Mouse (Mus musculus) lung, postnatal 0 days (tissue): Measurements from ENCODE around the gene Nptx1. TPM values are rescaled to one million over a fixed set of nuclear protein-coding genes. Genes with fewer than 3 reads are reported as not detected.

Experiments
- ATAC-seq: fragments of 200-750 bp; cut with Nextera tagmentation; 2 replicates; pipeline ENCODE4 v1.8.0; 2017; ENCODE audit warnings: moderate library complexity
- DNase-seq: peaks from one replicate; pipeline ENCODE4 v3.0.0-alpha.2; 2016; ENCODE audit warnings: low spot score
- H3K27ac ChIP-seq: fragments of 300-500 bp; sonication (generic); 2 replicates; pipeline ENCODE4 v1.5.1; 2014; ENCODE audit warnings: antibody characterized with exemption, mild to moderate bottlenecking, low read length, mixed read lengths
- H3K27me3 ChIP-seq: fragments of 300-500 bp; sonication (generic); replicated peaks from 2 replicates; pipeline ENCODE4 v1.6.1; 2014; ENCODE audit warnings: low read length, mixed read lengths; ENCODE audit not compliant: insufficient read depth
- H3K36me3 ChIP-seq: fragments of 300-500 bp; sonication (generic); 2 replicates; pipeline ENCODE4 v1.6.1; 2014; ENCODE audit warnings: low read length, mixed read lengths; ENCODE audit not compliant: insufficient read depth
- H3K4me1 ChIP-seq: fragments of 300-500 bp; sonication (generic); 2 replicates; pipeline ENCODE4 v1.6.1; 2014; ENCODE audit warnings: antibody characterized with exemption, low read depth, low read length, mixed read lengths; ENCODE audit not compliant: insufficient read depth
- H3K4me2 ChIP-seq: fragments of 300-500 bp; sonication (generic); replicated peaks from 2 replicates; pipeline ENCODE4 v1.6.1; 2014; ENCODE audit warnings: low read depth, mild to moderate bottlenecking, low read length, moderate library complexity, mixed read lengths
- H3K4me3 ChIP-seq: fragments of 300-500 bp; sonication (generic); 2 replicates; pipeline ENCODE4 v1.5.1; 2014; ENCODE audit warnings: low read depth, low read length
- H3K9ac ChIP-seq: fragments of 300-500 bp; sonication (generic); replicated peaks from 2 replicates; pipeline ENCODE4 v1.6.1; 2014; ENCODE audit warnings: low read depth, mild to moderate bottlenecking
- H3K9me3 ChIP-seq: fragments of 300-500 bp; sonication (generic); 2 replicates; pipeline ENCODE4 v1.6.1; 2016; ENCODE audit warnings: low read length, mixed read lengths
- CTCF ChIP-seq: IDR thresholded peaks from 2 replicates; pipeline ENCODE4 v1.5.1; 2016; ENCODE audit warnings: antibody characterized with exemption, mild to moderate bottlenecking
- EP300 ChIP-seq: IDR thresholded peaks from 2 replicates; pipeline ENCODE4 v1.6.1; 2016; ENCODE audit warnings: antibody characterized with exemption, mild to moderate bottlenecking, control low read depth
- WGBS: fragments of 180-500 bp; shearing (Covaris S2); extraction: QIAGEN DNeasy Blood & Tissue Kit; methylation state at CpG from one replicate; pipeline ENCODE4 v1.1.7; 2014; 5-methylcytosine and 5-hydroxymethylcytosine counted together
- polyA plus RNA-seq: library from polyadenylated mRNA; unstranded; fragments of >200 nt; fragmentation: Nextera tagmentation; extraction: Ambion mirVana; gene quantifications from 2 replicates; pipeline ENCODE4 v1.2.1, GENCODE M21; 2015

Nptx1 gene
- polyA plus RNA-seq, 1 experiment from 2014 or later = 1.7 TPM

- WGBS = under 1% methylated on average over 39 of the region's 39 CpGs
- no peak overlapping the region for H3K9ac ChIP-seq
- H3K27me3 ChIP-seq = peaks cover 56% of the 10 kb centered on the region
- no peak for TF ChIP-seq EP300
- no peaks in the 10 kb centered on the region for H3K36me3 ChIP-seq
- peak overlapping the region; percentile 96 for H3K4me2 ChIP-seq
- H3K4me3 ChIP-seq = peak overlapping the region; percentile 48
- H3K27ac ChIP-seq = no peak overlapping the region
- ATAC-seq = no peak
- no peak for DNase-seq
- no peaks in the 10 kb centered on the region for H3K9me3 ChIP-seq
- peaks cover 37% of the 10 kb centered on the region for H3K4me1 ChIP-seq
Observed at GRCm38 (mm10) chr11:119547951-119548591, 518 bp upstream of the Nptx1 start.

GRCm38 (mm10) chr11:119546496-119547182 lies 914 bp downstream of the Nptx1 start:
- Histone ChIP-seq H3K4me1 (peaks cover 30% of the 10 kb centered on the region), H3K27me3 (peaks cover 56% of the 10 kb centered on the region), H3K36me3 (no peaks in the 10 kb centered on the region), H3K9me3 (no peaks in the 10 kb centered on the region), H3K27ac (no peak overlapping the region), H3K9ac (no peak overlapping the region), H3K4me2 (peak overlapping the region; percentile 96), H3K4me3 (peak overlapping the region; percentile 48)
- DNase-seq (no peak), ATAC-seq (no peak)
- 2% methylated on average over 43 of the region's 46 CpGs for WGBS
- TF ChIP-seq EP300 = no peak
- TF ChIP-seq CTCF = no peak

GRCm38 (mm10) chr11:119545741-119546495 lies 1.6 kb downstream of the Nptx1 start:
- no peak for TF ChIP-seq EP300
- peak; percentile 53 for TF ChIP-seq CTCF
- no peaks in the 10 kb centered on the region for H3K36me3 ChIP-seq
- DNase-seq = peak; percentile 43
- WGBS = 6% methylated on average over 10 of the region's 10 CpGs
- H3K27me3 ChIP-seq = peaks cover 56% of the 10 kb centered on the region
- H3K27ac ChIP-seq = no peak overlapping the region
- H3K9ac ChIP-seq = no peak overlapping the region
- peaks cover 30% of the 10 kb centered on the region for H3K4me1 ChIP-seq
- H3K9me3 ChIP-seq = no peaks in the 10 kb centered on the region
- no peak overlapping the region; the same call in 1 of the 2 replicates for H3K4me3 ChIP-seq
- no peak for ATAC-seq
- peak overlapping the region; percentile 96; the same call in 1 of the 2 replicates for H3K4me2 ChIP-seq

DNA sequence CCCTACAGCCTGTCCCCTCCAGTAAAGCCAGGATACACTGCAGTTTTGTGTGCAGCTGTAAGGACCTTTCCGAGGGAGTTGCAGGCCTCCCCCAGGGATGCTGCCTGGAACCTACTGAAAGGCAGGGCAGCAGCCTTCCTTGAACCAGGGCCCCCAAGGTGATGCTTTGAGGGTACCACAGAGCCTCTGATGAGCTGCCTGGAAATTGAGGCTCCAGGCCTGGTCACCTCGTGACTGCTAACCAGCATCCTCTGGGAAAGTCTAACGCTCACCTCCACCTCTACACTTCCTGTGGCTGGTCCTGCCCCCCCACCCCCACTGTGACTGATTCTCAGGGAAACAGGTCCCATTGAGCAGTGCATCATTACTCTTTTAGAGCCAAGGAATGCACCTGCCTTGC lies 2.3 kb downstream of the Nptx1 start:
- no peak for ATAC-seq
- Histone ChIP-seq H3K4me1 (peaks cover 30% of the 10 kb centered on the region), H3K4me2 (no peak overlapping the region), H3K4me3 (no peak overlapping the region), H3K9ac (no peak overlapping the region), H3K36me3 (no peaks in the 10 kb centered on the region), H3K27me3 (peaks cover 52% of the 10 kb centered on the region), H3K27ac (no peak overlapping the region), H3K9me3 (no peaks in the 10 kb centered on the region)
- 38% methylated on average over 3 of the region's 3 CpGs for WGBS
- TF ChIP-seq EP300 = no peak
- no peak for TF ChIP-seq CTCF
- DNase-seq = no peak

- H3K9me3 ChIP-seq = no peaks in the 10 kb centered on the region
- H3K36me3 ChIP-seq = no peaks in the 10 kb centered on the region
- no peak for ATAC-seq
- TF ChIP-seq CTCF = no peak
- no peak for TF ChIP-seq EP300
- no peak overlapping the region for H3K9ac ChIP-seq
- 77% methylated on average over 15 of the region's 15 CpGs for WGBS
- H3K27me3 ChIP-seq = peaks cover 46% of the 10 kb centered on the region
- no peak overlapping the region for H3K4me2 ChIP-seq
- no peak overlapping the region for H3K4me3 ChIP-seq
- DNase-seq = no peak
- no peak overlapping the region for H3K27ac ChIP-seq
- H3K4me1 ChIP-seq = peaks cover 29% of the 10 kb centered on the region
Observed at GRCm38 (mm10) chr11:119544518-119545105, 2.9 kb downstream of the Nptx1 start.
